Mouse (Mus musculus): ENCODE data around the gene Trim30c.
A peak's percentile ranks its signal among the peaks of the same experiment; 100 is the strongest.
"Not testable (repeated sequence)": the region's sequence is repeated elsewhere in the genome, so short reads cannot be mapped to it uniquely, and the experiment has no call there.

Trim30c gene

GRCm38 (mm10) chr7:104400698-104401097 lies at the start of gene Trim30c:
Gene Trim30c, minus strand, starts transcription at chr7:104400837.
- no peak for DNase-seq (ENCODE audit: low read depth, low spot score)

- DNase-seq (ENCODE audit: low read depth, low spot score): no peak
These were observed 45.5 kb upstream of the Trim30c start for GRCm38 (mm10) chr7:104445961-104446645.

GRCm38 (mm10) chr7:104404460-104404950 lies 3.9 kb upstream of the Trim30c start:
- no peak for DNase-seq (ENCODE audit: low read depth, low spot score)

- no peak for DNase-seq (ENCODE audit: low read depth, low spot score)
These were observed 503 bp upstream of the Trim30c start for GRCm38 (mm10) chr7:104401140-104401539.

- no peak for DNase-seq (ENCODE audit: low read depth, low spot score)
These were observed 2.1 kb downstream of the Trim30c start for GRCm38 (mm10) chr7:104398492-104398891.

- DNase-seq (ENCODE audit: low read depth, low spot score): no peak
These were observed 30.8 kb downstream of the Trim30c start, which contains the start of gene Trim30b for GRCm38 (mm10) chr7:104369736-104370414. Gene Trim30b, minus strand, starts transcription at chr7:104369884.

GRCm38 (mm10) chr7:104366339-104366738 lies 34.3 kb downstream of the Trim30c start:
- DNase-seq (ENCODE audit: low read depth, low spot score): no peak

- DNase-seq (ENCODE audit: low read depth, low spot score): no peak
These were observed 47.1 kb downstream of the Trim30c start for GRCm38 (mm10) chr7:104353600-104353967.

- DNase-seq (ENCODE audit: low read depth, low spot score): peak; percentile 72
These were observed 47.7 kb downstream of the Trim30c start, which contains the start of gene Trim12c for GRCm38 (mm10) chr7:104352717-104353599. Gene Trim12c, minus strand, starts transcription at chr7:104353362.

- not testable (repeated sequence) for DNase-seq (ENCODE audit: low read depth, low spot score)
These were observed 52.6 kb downstream of the Trim30c start for GRCm38 (mm10) chr7:104348043-104348442.

- DNase-seq (ENCODE audit: low read depth, low spot score): not testable (repeated sequence)
These were observed 59.9 kb downstream of the Trim30c start for GRCm38 (mm10) chr7:104340744-104341143.

- not testable (repeated sequence) for DNase-seq (ENCODE audit: low read depth, low spot score)
These were observed 65.1 kb downstream of the Trim30c start for GRCm38 (mm10) chr7:104335547-104335946.

All from mesoderm, embryonic 11.5 days (tissue).